Mouse (Mus musculus) liver, adult 2 months (tissue): ENCODE measurements around the gene Slc11a2.

Experiments used
- CTCF ChIP-seq: fragments of 200-500 bp; IDR thresholded peaks from 2 replicates; pipeline ENCODE4 v1.5.1; 2011; ENCODE audit warnings: low read depth, low read length, control low read depth
- POLR2A ChIP-seq: fragments of 200-500 bp; IDR thresholded peaks from 2 replicates; pipeline ENCODE4 v1.6.1; 2011; ENCODE audit warnings: low read length, control low read depth; ENCODE audit not compliant: insufficient read depth; ENCODE audit errors: extremely low read depth

- TF ChIP-seq CTCF (no peak), POLR2A (no peak)
Measured at GRCm38 (mm10) chr15:100364242-100364641, 60.6 kb downstream of the Slc11a2 start, which contains the start of gene Higd1c.
